Mouse (Mus musculus) heart, postnatal 0 days (tissue): ENCODE data around the gene Ppp1r14a.

Experiments used
- CTCF ChIP-seq: IDR thresholded peaks from 2 replicates; pipeline ENCODE4 v1.5.1; 2016; ENCODE audit warnings: antibody characterized with exemption, control low read depth, low read depth
- EP300 ChIP-seq: IDR thresholded peaks from 2 replicates; pipeline ENCODE4 v1.6.1; 2016; ENCODE audit warnings: antibody characterized with exemption, low read depth

GRCm38 (mm10) chr7:29271687-29272465 is 17.2 kb upstream of the Ppp1r14a start:
- no peak for TF ChIP-seq CTCF
- no peak for TF ChIP-seq EP300
